Mouse (Mus musculus) heart, adult 18-20 months (tissue): ENCODE data around the gene Gm44965. TPM values are rescaled to one million over a fixed set of nuclear protein-coding genes. Genes with fewer than 3 reads are reported as not detected.
"Not testable (repeated sequence)": the region's sequence is repeated elsewhere in the genome, so short reads cannot be mapped to it uniquely, and the experiment has no call there.

Experiments used
- DNase-seq, 2 experiments: peaks; one replicate each; pipeline ENCODE4 v3.0.0; 2021 to 2022; ENCODE audit warnings: mixed read lengths in 1 of 2
- total RNA-seq, 2 experiments: library from RNA; stranded (reverse); gene quantifications; 2 replicates each; pipeline ENCODE4 v1.2.3; 2021

Gm44965 gene
- total RNA-seq, 2 experiments from 2014 or later, result not detected

- peak; percentile 68 to 76 for DNase-seq
Measured at GRCm38 (mm10) chr6:48579215-48579648, 14.5 kb upstream of the Gm44965 start.

DNA sequence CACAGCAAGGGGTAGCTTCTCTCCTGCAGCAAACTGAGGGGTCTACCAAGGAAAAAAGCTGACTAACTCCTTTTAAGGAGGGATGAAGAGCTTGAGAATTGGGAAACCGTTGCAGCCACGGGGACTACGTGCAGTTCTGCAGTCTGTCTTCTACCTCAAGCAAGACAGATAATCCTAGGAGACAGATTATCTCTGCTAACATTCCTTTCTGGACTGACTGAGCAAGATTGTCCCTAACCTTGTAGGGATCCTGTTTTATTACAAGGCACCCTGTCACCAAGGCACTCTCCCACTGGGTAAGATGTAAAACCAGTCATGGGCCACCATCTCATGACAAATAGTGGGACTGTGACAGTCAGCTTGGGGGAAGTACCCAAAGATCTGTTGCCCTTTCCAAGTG is 12.5 kb upstream of the Gm44965 start:
- no peak for DNase-seq

GRCm38 (mm10) chr6:48582037-48582436 is 11.7 kb upstream of the Gm44965 start:
- peak in 1 of 2 experiments; percentile 78 for DNase-seq

GRCm38 (mm10) chr6:48589194-48589750 is 4.5 kb upstream of the Gm44965 start, which contains the start of gene Gm45021:
Gene Gm45021, plus strand, starts transcription at chr6:48589610.
- DNase-seq, result no peak

GRCm38 (mm10) chr6:48591221-48591845 is 2.4 kb upstream of the Gm44965 start:
- no peak for DNase-seq

DNA sequence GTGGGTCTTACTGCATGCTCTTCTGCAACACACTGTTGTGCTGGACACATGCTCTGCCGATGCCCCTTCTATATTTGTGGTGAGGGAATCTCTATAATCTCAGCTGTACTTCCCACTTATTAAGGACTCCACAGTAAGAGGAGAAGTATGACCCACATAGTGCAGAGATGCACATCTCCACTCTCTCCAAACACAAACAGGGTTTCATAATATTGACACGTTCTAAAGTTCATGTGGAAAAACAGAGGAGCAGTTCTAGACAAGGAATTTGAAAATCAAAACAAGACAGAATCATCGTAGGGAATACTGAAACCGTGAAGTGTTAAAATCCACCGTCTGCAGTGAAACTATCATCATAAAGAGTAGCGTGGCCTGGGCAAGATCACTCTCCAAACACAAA is 1.9 kb upstream of the Gm44965 start:
- DNase-seq, result no peak

- peak; percentile 33 to 60 for DNase-seq
Measured at GRCm38 (mm10) chr6:48594043-48594738, 450 bp downstream of the Gm44965 start.

GRCm38 (mm10) chr6:48595278-48595677 is 1.5 kb downstream of the Gm44965 start:
- DNase-seq, result no peak

DNA sequence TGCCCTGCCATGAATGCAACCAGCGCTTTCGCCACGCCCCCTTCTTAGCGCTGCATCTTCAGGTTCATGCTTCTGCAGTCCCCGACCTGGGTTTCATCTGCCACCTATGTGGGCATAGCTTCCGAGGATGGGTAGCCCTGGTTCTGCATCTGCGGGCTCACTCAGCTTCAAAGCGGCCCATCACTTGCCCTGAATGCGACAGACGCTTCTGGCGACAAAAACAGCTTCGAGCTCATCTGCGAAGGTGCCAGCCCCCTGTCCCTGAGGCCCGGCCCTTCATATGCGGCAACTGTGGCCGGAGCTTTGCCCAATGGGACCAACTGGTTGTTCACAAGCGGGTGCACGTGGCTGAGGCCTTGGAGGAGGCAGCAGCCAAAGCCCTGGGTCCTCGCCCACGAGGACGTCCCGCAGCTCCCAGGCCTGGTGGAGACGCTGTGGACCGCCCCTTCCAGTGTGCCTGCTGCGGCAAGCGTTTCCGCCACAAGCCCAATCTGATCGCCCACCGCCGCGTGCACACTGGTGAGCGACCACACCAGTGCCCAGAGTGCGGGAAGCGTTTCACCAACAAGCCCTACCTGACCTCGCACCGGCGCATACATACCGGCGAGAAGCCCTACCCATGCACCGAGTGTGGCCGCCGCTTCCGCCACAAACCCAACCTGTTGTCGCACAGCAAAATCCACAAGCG is 2.9 kb downstream of the Gm44965 start:
- no peak for DNase-seq

DNA sequence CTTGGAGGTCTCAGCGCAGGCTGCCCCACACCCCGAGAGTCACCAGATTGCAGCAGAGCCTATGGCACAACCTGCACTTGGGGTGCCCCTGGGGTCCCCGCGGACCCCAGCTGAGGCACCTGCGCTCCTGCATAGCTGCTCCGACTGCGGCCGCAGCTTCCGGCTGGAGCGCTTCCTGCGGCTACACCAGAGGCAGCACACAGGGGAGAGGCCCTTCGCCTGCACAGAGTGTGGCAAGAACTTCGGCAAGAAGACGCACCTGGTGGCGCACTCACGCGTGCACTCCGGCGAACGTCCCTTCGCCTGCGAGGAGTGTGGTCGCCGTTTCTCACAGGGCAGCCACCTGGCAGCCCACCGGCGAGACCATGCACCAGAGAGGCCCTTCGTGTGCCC is 3.5 kb downstream of the Gm44965 start:
- no peak for DNase-seq

- no peak for DNase-seq
Measured at GRCm38 (mm10) chr6:48600594-48600993, 6.9 kb downstream of the Gm44965 start.

DNA sequence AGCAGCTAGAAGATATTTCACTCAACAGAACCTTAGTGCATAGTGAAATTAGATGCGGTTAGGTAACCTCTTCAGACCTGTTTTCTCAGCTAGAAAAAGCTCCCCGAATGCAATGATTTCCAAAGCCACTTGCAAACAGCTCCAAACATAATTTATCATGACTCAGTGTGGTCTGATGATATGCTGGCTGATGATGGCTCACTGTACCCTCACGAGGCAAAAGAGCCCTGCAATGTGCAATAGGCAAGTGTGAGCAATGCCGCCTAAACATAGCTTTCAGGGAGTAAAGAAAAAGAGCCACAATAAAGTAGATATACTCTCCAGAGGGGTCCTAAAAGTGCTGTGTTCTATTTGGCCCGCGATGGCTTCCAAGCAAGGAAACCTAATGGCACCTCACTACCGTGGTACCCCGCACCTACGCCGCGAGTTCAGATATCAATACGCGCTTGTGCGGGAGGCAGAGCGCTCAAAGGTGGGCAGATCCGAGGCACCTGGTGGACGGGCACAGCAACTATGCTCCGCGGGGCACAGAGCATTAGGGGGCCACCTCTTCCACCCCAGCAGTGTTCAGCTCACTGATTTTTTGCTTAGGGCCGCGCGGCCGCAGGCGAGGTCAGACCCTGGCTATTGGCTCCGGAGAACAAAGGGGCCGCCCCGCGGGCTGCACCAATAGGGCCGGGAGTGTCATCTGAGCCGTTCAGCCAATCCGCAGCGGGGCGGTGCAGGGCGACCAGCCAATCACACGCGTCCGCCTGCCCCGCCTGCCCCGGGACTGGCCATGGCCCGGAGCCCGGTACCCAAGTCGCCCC is 7.7 kb downstream of the Gm44965 start, which contains the start of gene Zfp775:
Zfp775 (plus strand) TSS at position 793 of the 809 bp plus-strand sequence.
- peak; percentile 97 to 98 for DNase-seq

GRCm38 (mm10) chr6:48602080-48602741 is 8.5 kb downstream of the Gm44965 start:
- peak in 1 of 2 experiments; percentile 41 for DNase-seq

DNA sequence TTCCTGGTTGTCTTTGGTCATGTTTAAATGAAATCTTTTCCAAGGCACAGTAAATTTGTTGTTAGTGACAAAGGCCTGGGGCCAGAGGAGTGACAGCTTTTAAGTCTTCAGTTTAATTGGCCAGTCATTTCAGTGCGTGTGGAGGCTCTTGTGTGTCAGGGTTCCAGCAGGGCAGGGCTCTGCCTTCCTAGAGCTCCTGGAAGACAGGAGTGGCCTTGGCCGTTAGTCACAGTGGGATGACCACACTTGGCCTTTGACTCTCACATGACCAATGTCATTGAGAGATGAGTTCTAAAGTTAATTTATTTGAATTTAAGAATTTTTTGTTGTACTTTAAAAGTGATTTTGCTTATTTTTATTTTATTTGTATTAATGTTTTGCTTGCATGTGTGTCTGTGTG is 14.4 kb downstream of the Gm44965 start:
- no peak for DNase-seq

GRCm38 (mm10) chr6:48609512-48609911 is 15.8 kb downstream of the Gm44965 start:
- DNase-seq, result no peak

DNA sequence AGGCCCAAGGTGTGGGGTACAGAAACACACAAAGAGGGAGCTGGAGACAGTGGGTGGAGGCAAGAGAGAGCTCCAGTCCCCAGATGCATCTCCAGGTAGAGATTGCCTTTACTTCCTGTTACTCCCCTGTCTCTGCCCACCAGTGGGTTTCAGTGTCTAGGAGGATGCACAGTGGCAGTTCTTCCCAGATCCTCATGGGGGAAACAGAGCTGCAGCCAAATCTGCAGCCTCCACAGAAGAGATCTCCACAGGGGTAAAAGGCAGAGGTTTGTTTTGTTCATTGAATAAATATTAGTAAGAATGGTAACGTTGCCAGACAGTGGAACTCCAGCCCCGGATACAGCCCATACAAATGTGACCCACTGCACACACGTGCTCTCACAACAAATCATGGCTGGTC is 16.9 kb downstream of the Gm44965 start:
- no peak for DNase-seq

DNA sequence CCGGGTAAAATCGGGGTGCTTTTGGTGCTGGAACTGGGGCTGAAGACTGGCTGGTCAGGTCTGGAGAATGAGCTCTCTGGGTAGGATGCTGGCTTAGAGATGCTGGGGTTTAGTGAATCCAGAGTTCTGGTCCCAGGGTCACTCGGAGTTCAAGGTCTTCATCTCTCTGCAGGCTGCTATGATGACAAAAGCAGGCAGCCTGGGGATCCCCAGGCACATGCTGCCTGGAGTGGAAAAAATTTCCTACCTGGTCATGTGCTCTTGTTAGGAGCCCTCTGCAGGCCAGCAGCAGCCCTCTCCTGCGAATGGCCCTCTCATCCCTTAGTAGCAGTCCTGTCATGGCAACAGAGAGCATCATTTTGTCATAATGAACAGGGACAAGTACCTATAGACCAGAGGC is 19.7 kb downstream of the Gm44965 start:
- DNase-seq, result no peak

- DNase-seq, result no peak
Measured at GRCm38 (mm10) chr6:48614756-48615155, 21.0 kb downstream of the Gm44965 start.

GRCm38 (mm10) chr6:48620031-48620430 is 26.3 kb downstream of the Gm44965 start:
- DNase-seq, result no peak

DNA sequence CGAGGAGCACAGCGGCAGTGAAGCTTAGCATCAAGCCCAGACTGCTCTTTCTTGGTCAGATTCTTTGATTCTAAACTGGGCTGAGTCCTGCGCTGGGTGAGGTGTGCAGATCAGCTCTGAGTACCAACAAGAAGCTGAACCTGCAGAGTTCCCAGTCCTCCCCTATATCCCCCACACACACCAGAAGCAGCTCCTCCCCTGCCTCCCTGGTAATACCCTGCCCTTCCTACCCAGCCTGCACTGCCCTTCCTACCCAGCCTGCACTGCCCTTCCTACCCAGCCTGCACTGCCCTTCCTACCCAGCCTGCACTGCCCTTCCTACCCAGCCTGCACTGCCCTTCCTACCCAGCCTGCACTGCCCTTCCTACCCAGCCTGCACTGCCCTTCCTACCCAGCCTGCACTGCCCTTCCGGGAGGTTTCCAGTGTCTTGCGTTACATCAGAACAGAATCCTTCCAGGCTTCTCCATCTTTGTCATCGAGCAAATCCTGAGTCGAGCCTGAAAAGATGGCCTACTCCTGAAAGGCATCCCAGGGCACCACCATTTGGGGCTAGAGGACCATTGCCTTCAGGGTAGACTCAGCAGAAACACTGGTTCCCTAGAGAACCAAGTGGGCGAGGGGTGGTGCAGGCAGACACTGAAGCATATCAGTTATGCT is 28.6 kb downstream of the Gm44965 start:
- not testable (repeated sequence) for DNase-seq

DNA sequence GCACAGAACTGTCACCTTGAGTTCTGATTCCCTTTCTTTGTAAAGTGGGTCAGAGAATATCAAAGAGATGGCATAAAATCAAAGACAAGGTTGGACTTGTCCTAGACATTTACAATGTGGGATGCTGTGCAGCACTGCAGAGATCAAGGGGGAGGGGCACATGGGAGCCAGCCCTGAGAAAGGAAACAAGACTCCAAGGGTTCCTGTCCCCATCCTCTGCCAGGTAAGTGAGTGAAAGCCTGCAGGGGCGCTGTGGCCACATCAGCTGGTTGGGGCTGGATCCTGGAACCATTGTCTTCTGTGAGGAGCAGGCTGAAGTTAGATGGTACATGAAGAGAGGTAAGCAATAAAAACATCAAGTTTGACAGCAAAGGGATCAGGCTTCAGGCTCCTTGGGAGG is 29.7 kb downstream of the Gm44965 start:
- DNase-seq, result no peak
